Mouse (Mus musculus) adrenal gland, postnatal 25 days (tissue): ENCODE data around the gene Mgat3. TPM values are rescaled to one million over a fixed set of nuclear protein-coding genes. Genes with fewer than 3 reads are reported as not detected.

Experiments used
- DNase-seq: peaks from one replicate; pipeline ENCODE4 v3.0.0; 2021; ENCODE audit warnings: mixed read lengths
- total RNA-seq: library from RNA; stranded (reverse); gene quantifications from 2 replicates; pipeline ENCODE4 v1.2.3, GENCODE M21; 2021

Mgat3 gene
- total RNA-seq, 1 experiment from 2014 or later = 7.4 TPM

GRCm38 (mm10) chr15:80181561-80181960, 8.0 kb downstream of the Mgat3 start:
- no peak for DNase-seq

GRCm38 (mm10) chr15:80182072-80182700, 8.7 kb downstream of the Mgat3 start:
- DNase-seq = no peak

GRCm38 (mm10) chr15:80188927-80189326, 15.4 kb downstream of the Mgat3 start:
- no peak for DNase-seq

GRCm38 (mm10) chr15:80190075-80190474, 16.6 kb downstream of the Mgat3 start:
- no peak for DNase-seq

- no peak for DNase-seq
Observed at GRCm38 (mm10) chr15:80191585-80192245, 18.2 kb downstream of the Mgat3 start.

GRCm38 (mm10) chr15:80192246-80192585, 18.7 kb downstream of the Mgat3 start:
- no peak for DNase-seq

GRCm38 (mm10) chr15:80192847-80193246, 19.3 kb downstream of the Mgat3 start:
- DNase-seq = no peak

GRCm38 (mm10) chr15:80199556-80199955, 26.0 kb downstream of the Mgat3 start:
- no peak for DNase-seq

- no peak for DNase-seq
Observed at GRCm38 (mm10) chr15:80202111-80202775, 28.7 kb downstream of the Mgat3 start.

- peak; percentile 16 for DNase-seq
Observed at GRCm38 (mm10) chr15:80203406-80203805, 29.9 kb downstream of the Mgat3 start.

GRCm38 (mm10) chr15:80206057-80206565, 32.6 kb downstream of the Mgat3 start:
- DNase-seq = no peak

- DNase-seq = no peak
Observed at GRCm38 (mm10) chr15:80208446-80208845, 34.9 kb downstream of the Mgat3 start.

GRCm38 (mm10) chr15:80213688-80214087, 40.2 kb downstream of the Mgat3 start:
- DNase-seq = no peak

GRCm38 (mm10) chr15:80215716-80216479, 42.4 kb downstream of the Mgat3 start:
- DNase-seq = peak; percentile 43

- no peak for DNase-seq
Observed at GRCm38 (mm10) chr15:80216480-80216820, 42.9 kb downstream of the Mgat3 start.

GRCm38 (mm10) chr15:80217476-80217875, 44.0 kb downstream of the Mgat3 start:
- no peak for DNase-seq

- no peak for DNase-seq
Observed at GRCm38 (mm10) chr15:80219211-80219610, 45.7 kb downstream of the Mgat3 start.

GRCm38 (mm10) chr15:80219705-80220657, 46.5 kb downstream of the Mgat3 start:
- DNase-seq = no peak

GRCm38 (mm10) chr15:80221031-80221430, 47.5 kb downstream of the Mgat3 start:
- DNase-seq = no peak

- DNase-seq = no peak
Observed at GRCm38 (mm10) chr15:80223751-80224150, 50.2 kb downstream of the Mgat3 start.

- DNase-seq = peak; percentile 90
Observed at GRCm38 (mm10) chr15:80225208-80225607, 51.7 kb downstream of the Mgat3 start.

GRCm38 (mm10) chr15:80225796-80226195, 52.3 kb downstream of the Mgat3 start:
- DNase-seq = peak; percentile 51
